Mouse (Mus musculus) midbrain, embryonic 14.5 days (tissue): ENCODE measurements around the gene Aldh3b2. TPM values are rescaled to one million over a fixed set of nuclear protein-coding genes. Genes with fewer than 3 reads are reported as not detected.
A peak's percentile ranks its signal among the peaks of the same experiment; 100 is the strongest.
"Not testable (repeated sequence)": the region's sequence is repeated elsewhere in the genome, so short reads cannot be mapped to it uniquely, and the experiment has no call there.

Source experiments
- ATAC-seq: fragments of 200-750 bp; cut with Nextera tagmentation; 2 replicates; pipeline ENCODE4 v1.8.0; 2017; ENCODE audit warnings: moderate number of reproducible peaks, moderate library complexity; ENCODE audit not compliant: low FRiP score, low TSS enrichment
- DNase-seq: peaks from one replicate; pipeline ENCODE4 v3.0.0-alpha.2; 2015
- H3K27ac ChIP-seq: fragments of 300-500 bp; sonication (generic); replicated peaks from 2 replicates; pipeline ENCODE4 v1.5.1; 2014; ENCODE audit warnings: mild to moderate bottlenecking, low read depth, low read length, moderate library complexity
- H3K27me3 ChIP-seq: fragments of 300-500 bp; sonication (generic); 2 replicates; pipeline ENCODE4 v1.6.1; 2014; ENCODE audit warnings: low read length, control low read depth, mixed read lengths; ENCODE audit not compliant: control insufficient read depth, insufficient read depth
- H3K36me3 ChIP-seq: fragments of 300-500 bp; sonication (generic); 2 replicates; pipeline ENCODE4 v1.6.1; 2014; ENCODE audit warnings: low read length, control low read depth; ENCODE audit not compliant: control insufficient read depth, insufficient read depth
- H3K4me1 ChIP-seq: fragments of 300-500 bp; sonication (generic); 2 replicates; pipeline ENCODE4 v1.6.1; 2014; ENCODE audit warnings: mild to moderate bottlenecking, antibody characterized with exemption, low read length, control low read depth; ENCODE audit not compliant: control insufficient read depth, insufficient read depth
- H3K4me2 ChIP-seq: fragments of 300-500 bp; sonication (generic); 2 replicates; pipeline ENCODE4 v1.6.1; 2014; ENCODE audit warnings: mild to moderate bottlenecking, low read length, moderate library complexity
- H3K4me3 ChIP-seq: fragments of 300-500 bp; sonication (generic); replicated peaks from 2 replicates; pipeline ENCODE4 v1.5.1; 2014; ENCODE audit warnings: low read depth, low read length
- H3K9ac ChIP-seq: fragments of 300-500 bp; sonication (generic); replicated peaks from 2 replicates; pipeline ENCODE4 v1.6.1; 2014; ENCODE audit warnings: mild to moderate bottlenecking, low read length, moderate library complexity
- H3K9me3 ChIP-seq: fragments of 300-500 bp; sonication (generic); 2 replicates; pipeline ENCODE4 v1.6.1; 2016; ENCODE audit warnings: low read length, control low read depth, mixed read lengths; ENCODE audit not compliant: control insufficient read depth
- WGBS: fragments of 180-500 bp; shearing (Covaris S2); extraction: QIAGEN DNeasy Blood & Tissue Kit; methylation state at CpG from one replicate; pipeline ENCODE4 v1.1.7; 2014; 5-methylcytosine and 5-hydroxymethylcytosine counted together
- polyA plus RNA-seq: library from polyadenylated mRNA; unstranded; fragments of >200 nt; fragmentation: Nextera tagmentation; extraction: Ambion mirVana; gene quantifications from 2 replicates; pipeline ENCODE4 v1.2.1, GENCODE M21; 2014

Gene Aldh3b2
- polyA plus RNA-seq, 1 experiment from 2014 or later, result 0.16 TPM

- Histone ChIP-seq H3K36me3 (no peaks in the 10 kb centered on the region), H3K27me3 (no peaks in the 10 kb centered on the region), H3K4me2 (no peak overlapping the region), H3K4me3 (no peak overlapping the region), H3K27ac (no peak overlapping the region), H3K9ac (no peak overlapping the region), H3K4me1 (no peaks in the 10 kb centered on the region), H3K9me3 (no peaks in the 10 kb centered on the region)
- ATAC-seq (no peak), DNase-seq (no peak)
- 66% methylated on average over 3 of the region's 3 CpGs for WGBS
Observed at GRCm38 (mm10) chr19:3967258-3967657, 4.9 kb upstream of the Aldh3b2 start.

- H3K27me3 ChIP-seq, H3K9ac ChIP-seq, H3K36me3 ChIP-seq, H3K27ac ChIP-seq, H3K4me2 ChIP-seq, ATAC-seq, H3K4me1 ChIP-seq, H3K9me3 ChIP-seq, H3K4me3 ChIP-seq, DNase-seq: not testable (repeated sequence)
- WGBS, result 81% methylated on average over 6 of the region's 6 CpGs
Observed at GRCm38 (mm10) chr19:3974608-3975007, 2.5 kb downstream of the Aldh3b2 start.

GRCm38 (mm10) chr19:3975866-3976265 lies 3.7 kb downstream of the Aldh3b2 start:
- H3K9ac ChIP-seq, result no peak overlapping the region
- H3K27ac ChIP-seq, result no peak overlapping the region
- no peaks in the 10 kb centered on the region for H3K4me1 ChIP-seq
- WGBS, result 82% methylated on average over 2 of the region's 2 CpGs
- no peaks in the 10 kb centered on the region for H3K27me3 ChIP-seq
- no peak overlapping the region for H3K4me2 ChIP-seq
- no peaks in the 10 kb centered on the region for H3K9me3 ChIP-seq
- H3K4me3 ChIP-seq, result no peak overlapping the region
- no peak for ATAC-seq
- H3K36me3 ChIP-seq, result no peaks in the 10 kb centered on the region
- DNase-seq, result no peak

GRCm38 (mm10) chr19:3980309-3980708 lies 8.2 kb downstream of the Aldh3b2 start:
- Histone ChIP-seq H3K36me3 (no peaks in the 10 kb centered on the region), H3K27me3 (no peaks in the 10 kb centered on the region), H3K4me2 (no peak overlapping the region), H3K9ac (no peak overlapping the region), H3K27ac (no peak overlapping the region; the same call in 1 of the 2 replicates), H3K9me3 (no peaks in the 10 kb centered on the region), H3K4me3 (no peak overlapping the region), H3K4me1 (no peaks in the 10 kb centered on the region)
- 12% methylated on average over 4 of the region's 4 CpGs for WGBS
- peak; percentile 91 for DNase-seq
- no peak; the same call in 1 of the 2 replicates for ATAC-seq

GRCm38 (mm10) chr19:3980917-3981316 lies 8.8 kb downstream of the Aldh3b2 start:
- Histone ChIP-seq H3K9me3 (no peaks in the 10 kb centered on the region), H3K4me2 (no peak overlapping the region), H3K27ac (no peak overlapping the region), H3K27me3 (no peaks in the 10 kb centered on the region), H3K36me3 (no peaks in the 10 kb centered on the region), H3K4me1 (no peaks in the 10 kb centered on the region), H3K4me3 (no peak overlapping the region), H3K9ac (no peak overlapping the region)
- WGBS, result 75% methylated on average over 9 of the region's 9 CpGs
- DNase-seq, result no peak
- no peak for ATAC-seq

GRCm38 (mm10) chr19:3983527-3984200 lies 11.5 kb downstream of the Aldh3b2 start:
- Histone ChIP-seq H3K9ac (no peak overlapping the region), H3K4me2 (no peak overlapping the region), H3K27me3 (no peaks in the 10 kb centered on the region), H3K9me3 (no peaks in the 10 kb centered on the region), H3K4me3 (no peak overlapping the region), H3K36me3 (no peaks in the 10 kb centered on the region), H3K27ac (no peak overlapping the region), H3K4me1 (no peaks in the 10 kb centered on the region)
- ATAC-seq (no peak), DNase-seq (no peak)
- 17% methylated on average over 9 of the region's 9 CpGs for WGBS

GRCm38 (mm10) chr19:3985261-3985681 lies 13.1 kb downstream of the Aldh3b2 start:
- no peak overlapping the region for H3K4me2 ChIP-seq
- H3K27me3 ChIP-seq, result no peaks in the 10 kb centered on the region
- WGBS, result 11% methylated on average over 8 of the region's 8 CpGs
- ATAC-seq, result no peak
- H3K36me3 ChIP-seq, result no peaks in the 10 kb centered on the region
- no peaks in the 10 kb centered on the region for H3K9me3 ChIP-seq
- no peak overlapping the region for H3K9ac ChIP-seq
- no peaks in the 10 kb centered on the region for H3K4me1 ChIP-seq
- peak; percentile 6 for DNase-seq
- H3K27ac ChIP-seq, result no peak overlapping the region
- no peak overlapping the region for H3K4me3 ChIP-seq

- no peaks in the 10 kb centered on the region for H3K36me3 ChIP-seq
- H3K9ac ChIP-seq, result no peak within 1 kb of the TSS; the same call in 1 of the 2 replicates
- no peak within 1 kb of the TSS for H3K4me2 ChIP-seq
- H3K27ac ChIP-seq, result no peak within 1 kb of the TSS
- 15% methylated on average over 8 of the region's 8 CpGs for WGBS
- H3K27me3 ChIP-seq, result no peaks in the 10 kb centered on the region
- no peaks in the 10 kb centered on the region for H3K9me3 ChIP-seq
- no peak for ATAC-seq
- no peak within 1 kb of the TSS for H3K4me3 ChIP-seq
- H3K4me1 ChIP-seq, result no peaks in the 10 kb centered on the region
- peak; percentile 48 for DNase-seq
Observed at GRCm38 (mm10) chr19:3986334-3986733, 14.2 kb downstream of the Aldh3b2 start, which contains the start of gene Acy3. Gene Acy3, plus strand, starts transcription at chr19:3986570.

- WGBS, result 93% methylated on average over 14 of the region's 14 CpGs
- ATAC-seq (no peak), DNase-seq (no peak)
Observed at GRCm38 (mm10) chr19:3988066-3988465, 15.9 kb downstream of the Aldh3b2 start.

More at GRCm38 (mm10) chr19:3988066-3988465, 15.9 kb downstream of the Aldh3b2 start:
- Histone ChIP-seq H3K27me3 (no peaks in the 10 kb centered on the region), H3K4me2 (no peak overlapping the region), H3K27ac (no peak overlapping the region), H3K9ac (no peak overlapping the region), H3K4me3 (no peak overlapping the region), H3K4me1 (no peaks in the 10 kb centered on the region), H3K36me3 (no peaks in the 10 kb centered on the region), H3K9me3 (no peaks in the 10 kb centered on the region)
